Mouse (Mus musculus) G1E (cell line): Measurements from ENCODE around the gene Fer1l5.

ENCODE experiments used
- CTCF ChIP-seq: IDR thresholded peaks from 2 replicates; pipeline ENCODE4 v1.5.1; 2012; ENCODE audit warnings: low read depth, low read length, inconsistent platforms, mixed read lengths
- GATA1 ChIP-seq: IDR thresholded peaks from 2 replicates; pipeline ENCODE4 v1.6.1; 2012; ENCODE audit warnings: borderline replicate concordance, low read length, inconsistent platforms, mixed read lengths
- POLR2AphosphoS5 ChIP-seq: IDR thresholded peaks from 2 replicates; pipeline ENCODE4 v1.6.1; 2012; ENCODE audit warnings: low read depth, low read length, inconsistent platforms; ENCODE audit not compliant: insufficient replicate concordance
- TAL1 ChIP-seq: conservative IDR thresholded peaks from 2 replicates; pipeline ENCODE4 v1.6.1; 2012; ENCODE audit warnings: low read depth, low read length, inconsistent platforms, mixed read lengths

GRCm38 (mm10) chr1:36352351-36352750 lies 19.7 kb upstream of the Fer1l5 start:
- TF ChIP-seq CTCF (no peak), GATA1 (no peak), POLR2AphosphoS5 (no peak), TAL1 (no peak)
